Mouse (Mus musculus) kidney, adult 9 months (tissue): ENCODE results near the gene Sdf4.

Experiments used
- DNase-seq: peaks from one replicate; pipeline ENCODE4 v3.0.0; 2022

Gene Sdf4

GRCm38 (mm10) chr4:155992241-155992905 is at the start of gene Sdf4, which contains the start of gene B3galt6:
TSS of gene Sdf4 (plus strand) at chr4:155992872.
TSS of gene B3galt6 (minus strand) at chr4:155992649.
- DNase-seq: peak; percentile 87

GRCm38 (mm10) chr4:155943049-155943452 is 49.6 kb upstream of the Sdf4 start:
- peak; percentile 32 for DNase-seq

GRCm38 (mm10) chr4:155943534-155944249 is 49.0 kb upstream of the Sdf4 start, which contains the start of gene Ube2j2:
TSS of gene Ube2j2 (plus strand) at chr4:155943831.
- DNase-seq: peak; percentile 97

- peak; percentile 36 for DNase-seq
Measured at GRCm38 (mm10) chr4:155944271-155944670, 48.4 kb upstream of the Sdf4 start.

GRCm38 (mm10) chr4:155947094-155947493 is 45.6 kb upstream of the Sdf4 start:
- no peak for DNase-seq

GRCm38 (mm10) chr4:155955491-155955890 is 37.2 kb upstream of the Sdf4 start:
- no peak for DNase-seq

GRCm38 (mm10) chr4:155959275-155959674 is 33.4 kb upstream of the Sdf4 start:
- DNase-seq: peak; percentile 82

GRCm38 (mm10) chr4:155962167-155962971 is 30.3 kb upstream of the Sdf4 start, which contains the start of gene C1qtnf12:
TSS of gene C1qtnf12 (plus strand) at chr4:155962318.
- peak; percentile 76 for DNase-seq

GRCm38 (mm10) chr4:155963106-155963505 is 29.6 kb upstream of the Sdf4 start:
- DNase-seq: peak; percentile 75

- DNase-seq: peak; percentile 64
Measured at GRCm38 (mm10) chr4:155964396-155964795, 28.3 kb upstream of the Sdf4 start.

GRCm38 (mm10) chr4:155969043-155969653 is 23.5 kb upstream of the Sdf4 start:
- DNase-seq: no peak

- DNase-seq: no peak
Measured at GRCm38 (mm10) chr4:155970286-155970685, 22.4 kb upstream of the Sdf4 start.

GRCm38 (mm10) chr4:155972651-155973050 is 20.0 kb upstream of the Sdf4 start:
- no peak for DNase-seq

- no peak for DNase-seq
Measured at GRCm38 (mm10) chr4:155973239-155973638, 19.4 kb upstream of the Sdf4 start.

- DNase-seq: no peak
Measured at GRCm38 (mm10) chr4:155981436-155982082, 11.1 kb upstream of the Sdf4 start.

GRCm38 (mm10) chr4:155983788-155984187 is 8.9 kb upstream of the Sdf4 start:
- DNase-seq: no peak

- DNase-seq: no peak
Measured at GRCm38 (mm10) chr4:155991211-155991907, 1.3 kb upstream of the Sdf4 start.

GRCm38 (mm10) chr4:155991908-155992230 is 803 bp upstream of the Sdf4 start:
- DNase-seq: peak; percentile 49

GRCm38 (mm10) chr4:155992906-155993547 is 355 bp downstream of the Sdf4 start:
- DNase-seq: peak; percentile 98

- DNase-seq: no peak
Measured at GRCm38 (mm10) chr4:155993606-155994005, 934 bp downstream of the Sdf4 start.

GRCm38 (mm10) chr4:156004109-156004508 is 11.4 kb downstream of the Sdf4 start:
- no peak for DNase-seq
